In the genomic region with DNA sequence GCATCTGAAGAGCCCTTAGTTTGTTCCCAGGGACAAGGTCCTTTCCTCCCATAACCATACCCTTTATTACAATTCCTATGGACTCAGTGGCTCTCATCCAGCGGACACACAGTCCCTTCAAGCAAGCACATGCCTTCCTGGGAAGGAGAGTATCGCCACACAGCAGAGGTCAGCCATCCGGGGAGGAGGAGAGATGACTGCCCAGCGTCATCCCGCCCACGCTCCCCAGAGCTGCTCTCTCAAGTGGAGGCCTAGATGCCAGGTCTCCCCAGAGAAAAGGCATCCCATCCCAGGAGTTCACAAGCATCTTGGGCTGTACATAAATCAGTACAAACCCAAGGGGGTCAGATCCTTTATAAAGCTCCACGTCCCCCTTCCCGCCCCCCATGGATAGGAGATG, we compare ENCODE assay signal across 11 mouse cellular contexts. TPM values are rescaled to one million over a fixed set of nuclear protein-coding genes. Genes with fewer than 3 reads are reported as not detected.
DNase-seq lines count a peak whose midpoint lies in the region; ATAC-seq and TF ChIP-seq lines count a peak whose summit lies in the region.
"Had no signal": no experiment of that assay in that cellular context is flagged by ENCODE, and none has a peak within 500 bp of the region (broad histone marks: within the 10 kb centered on the region; RNA-seq: fewer than 3 reads in every experiment).

No protein-coding gene starts in this region.

- H3K4me2 ChIP-seq in heart, embryonic 12.5 days, result no peak overlapping the region
- no peak overlapping the region for H3K4me2 ChIP-seq in heart, embryonic 15.5 days

- no peak for DNase-seq in heart, postnatal 36 days
- peak; percentile 33 for DNase-seq in adipocyte (ENCODE audit: low spot score)
- DNase-seq in left cerebral cortex, postnatal 14 days (ENCODE audit: low spot score in 2 of 2), result no peak
- no peak for DNase-seq in lung, postnatal 36 days
- DNase-seq: lung, adult 2 months had no signal

- intact Hi-C loops in heart, postnatal 36 days (cut with DNase I), result no loop called here
- intact Hi-C loops in left cerebral cortex, postnatal 14 days (cut with DNase I), result no loop called here

- WGBS in heart, embryonic 12.5 days, result 52% methylated on average over 8 of the region's 8 CpGs
- 45% methylated on average over 8 of the region's 8 CpGs for WGBS in heart, embryonic 15.5 days

- H3K4me1 ChIP-seq in heart, embryonic 12.5 days (replicated peaks), result peaks cover 86% of the 10 kb centered on the region
- H3K4me1 ChIP-seq in E14TG2a.4 (replicated peaks; ENCODE audit: low read depth, low read length), result peaks cover 99% of the 10 kb centered on the region
- H3K4me1 ChIP-seq in heart, embryonic 15.5 days (replicated peaks), result peaks cover 69% of the 10 kb centered on the region

- no peak overlapping the region for H3K4me3 ChIP-seq in heart, embryonic 12.5 days
- H3K4me3 ChIP-seq in E14TG2a.4 (replicated peaks; ENCODE audit: low read length), result peak overlapping the region; percentile 21; the same call in 1 of the 2 replicates
- no peak overlapping the region for H3K4me3 ChIP-seq in heart, embryonic 15.5 days
- H3K4me3 ChIP-seq: erythroblast, embryonic 14.5 days; limb, embryonic 10.5 days had no signal

- H3K27me3 ChIP-seq in heart, embryonic 12.5 days (replicated peaks), result no peaks in the 10 kb centered on the region
- H3K27me3 ChIP-seq in E14TG2a.4 (ENCODE audit: insufficient read depth, low read length), result no peaks in the 10 kb centered on the region
- no peaks in the 10 kb centered on the region for H3K27me3 ChIP-seq in heart, embryonic 15.5 days

- no peak for ATAC-seq in heart, embryonic 12.5 days (ENCODE audit: insufficient number of reproducible peaks, low FRiP score)
- no peak for ATAC-seq in heart, embryonic 15.5 days (replicated peaks; ENCODE audit: insufficient number of reproducible peaks, insufficient read depth, low FRiP score, low read depth)
- ATAC-seq: midbrain, embryonic 16.5 days had no signal

- no peak overlapping the region for H3K9ac ChIP-seq in heart, embryonic 12.5 days
- H3K9ac ChIP-seq in heart, embryonic 15.5 days, result no peak overlapping the region

- H3K36me3 ChIP-seq in heart, embryonic 12.5 days, result no peaks in the 10 kb centered on the region
- H3K36me3 ChIP-seq in E14TG2a.4 (ENCODE audit: insufficient read depth, low read length), result peaks cover 4% of the 10 kb centered on the region; the same call in 1 of the 2 replicates
- H3K36me3 ChIP-seq in heart, embryonic 15.5 days, result no peaks in the 10 kb centered on the region
- H3K36me3 ChIP-seq: limb, embryonic 10.5 days had no signal

- no peak for TF ChIP-seq CTCF in E14TG2a.4 (conservative IDR thresholded peaks at IDR 0.05; ENCODE audit: low read length)

- no peaks in the 10 kb centered on the region for H3K9me3 ChIP-seq in heart, embryonic 12.5 days (replicated peaks)
- no peaks in the 10 kb centered on the region for H3K9me3 ChIP-seq in E14TG2a.4 (ENCODE audit: low read length)
- no peaks in the 10 kb centered on the region for H3K9me3 ChIP-seq in heart, embryonic 15.5 days (replicated peaks)
- H3K9me3 ChIP-seq: limb, embryonic 10.5 days had no signal

- H3K27ac ChIP-seq in heart, embryonic 12.5 days (ENCODE audit: poor library complexity, severe bottlenecking), result peak overlapping the region; percentile 44
- peak overlapping the region; percentile 64 for H3K27ac ChIP-seq in heart, embryonic 15.5 days
- H3K27ac ChIP-seq: limb, embryonic 10.5 days had no signal

RNA-seq across cellular contexts. Expression of a gene that starts 9.1 kb away (rescaled TPM):
- polyA plus RNA-seq in heart, embryonic 12.5 days (2016; fragmentation: Nextera tagmentation; extraction: Ambion mirVana), result 21.4 and 23.8 TPM in 2 replicates
- total RNA-seq in heart, postnatal 36 days (2021), result 10 to 100 TPM; 51.7 to 57.9 TPM
- 16.0 and 21.8 TPM in 2 replicates for polyA plus RNA-seq in heart, embryonic 15.5 days (2015; fragmentation: Nextera tagmentation; extraction: Ambion mirVana)
- 10 to 100 TPM; 73.0 to 74.2 TPM for total RNA-seq in left cerebral cortex, postnatal 14 days (2021)

RNA-seq across cellular contexts. Expression of a gene that starts 19.4 kb away (rescaled TPM):
- polyA plus RNA-seq in heart, embryonic 12.5 days (2016; fragmentation: Nextera tagmentation; extraction: Ambion mirVana), result 37.4 and 40.4 TPM in 2 replicates
- 10 to 100 TPM; 30.3 to 38.7 TPM for total RNA-seq in heart, postnatal 36 days (2021)
- 26.4 and 31.0 TPM in 2 replicates for polyA plus RNA-seq in heart, embryonic 15.5 days (2015; fragmentation: Nextera tagmentation; extraction: Ambion mirVana)
- total RNA-seq in left cerebral cortex, postnatal 14 days (2021), result 10 to 100 TPM; 51.1 to 52.3 TPM
